Mouse (Mus musculus) MEL (cell line): ENCODE results near the gene Klhl30. TPM values are rescaled to one million over a fixed set of nuclear protein-coding genes. Genes with fewer than 3 reads are reported as not detected.
A peak's percentile ranks its signal among the peaks of the same experiment; 100 is the strongest.

Experiments used
- DNase-seq: peaks from one replicate; pipeline ENCODE4 v3.0.0; 2011; ENCODE audit warnings: low read depth, low spot score
- H3K27ac ChIP-seq: 2 replicates; pipeline ENCODE4 v1.5.1; 2012; ENCODE audit warnings: low read depth, mild to moderate bottlenecking, control low read depth, low read length, moderate library complexity; ENCODE audit not compliant: control insufficient read depth
- H3K27me3 ChIP-seq, 2 experiments: fragments of 150-350 bp in 1 of 2; sonication (generic) in 1 of 2; 2 replicates each; pipeline ENCODE4 v1.6.1; 2012; ENCODE audit warnings: low read length in 2 of 2, mild to moderate bottlenecking in 2 of 2, improper control_type of control experiment in 1 of 2, moderate library complexity in 1 of 2; ENCODE audit not compliant: insufficient read depth in 2 of 2, control insufficient read depth in 1 of 2
- H3K36me3 ChIP-seq, 2 experiments: 2 replicates each; pipeline ENCODE4 v1.6.1; 2012 to 2014; ENCODE audit warnings: low read length in 2 of 2, improper control_type of control experiment in 1 of 2, inconsistent platforms in 1 of 2, mild to moderate bottlenecking in 1 of 2; ENCODE audit not compliant: insufficient read depth in 2 of 2, control insufficient read depth in 1 of 2
- H3K4me1 ChIP-seq, 2 experiments: fragments of 150-350 bp in 1 of 2; sonication (generic) in 1 of 2; 2 replicates each; pipeline ENCODE4 v1.6.1; 2012; ENCODE audit warnings: low read length in 2 of 2, improper control_type of control experiment in 1 of 2, mild to moderate bottlenecking in 1 of 2; ENCODE audit not compliant: insufficient read depth in 2 of 2, control insufficient read depth in 1 of 2
- H3K4me3 ChIP-seq, 2 experiments: fragments of 150-350 bp in 1 of 2; sonication (generic) in 1 of 2; 2 replicates each; pipeline ENCODE4 v1.5.1; 2012; ENCODE audit warnings: low read depth in 2 of 2, low read length in 2 of 2, mild to moderate bottlenecking in 2 of 2, moderate library complexity in 2 of 2, control low read depth in 1 of 2, improper control_type of control experiment in 1 of 2; ENCODE audit not compliant: control insufficient read depth in 1 of 2, insufficient read depth in 1 of 2
- H3K79me2 ChIP-seq: 2 replicates; pipeline ENCODE4 v1.6.1; 2012; ENCODE audit warnings: mild to moderate bottlenecking, low read length, moderate library complexity; ENCODE audit not compliant: control insufficient read depth, poor library complexity, insufficient read depth
- H3K9ac ChIP-seq: 2 replicates; pipeline ENCODE4 v1.6.1; 2012; ENCODE audit warnings: low read depth, mild to moderate bottlenecking, control low read depth, low read length, moderate library complexity; ENCODE audit not compliant: control insufficient read depth, poor library complexity, severe bottlenecking
- H3K9me3 ChIP-seq: fragments of 150-350 bp; sonication (generic); replicated peaks from 2 replicates; pipeline ENCODE4 v1.6.1; 2012; ENCODE audit warnings: mild to moderate bottlenecking, low read length, improper control_type of control experiment, moderate library complexity; ENCODE audit not compliant: insufficient read depth
- BHLHE40 ChIP-seq: IDR thresholded peaks from 2 replicates; pipeline ENCODE4 v1.6.1; 2012; ENCODE audit warnings: low read depth, mild to moderate bottlenecking, inconsistent platforms, low read length, improper control_type of control experiment, borderline replicate concordance
- CHD1 ChIP-seq: IDR thresholded peaks from 2 replicates; pipeline ENCODE4 v1.6.1; 2012; ENCODE audit warnings: low read depth, mild to moderate bottlenecking, inconsistent platforms, low read length, improper control_type of control experiment
- CTCF ChIP-seq, 3 experiments: IDR thresholded peaks in 2 of 3; conservative IDR thresholded peaks in 1 of 3; 2 replicates each; pipeline ENCODE4 v1.5.1; 2011 to 2012; ENCODE audit warnings: low read length in 3 of 3, low read depth in 2 of 3, mild to moderate bottlenecking in 2 of 3, improper control_type of control experiment in 1 of 3, inconsistent platforms in 1 of 3, mixed read lengths in 1 of 3, moderate library complexity in 1 of 3; ENCODE audit not compliant: control insufficient read depth in 1 of 3, insufficient read depth in 1 of 3, poor library complexity in 1 of 3, severe bottlenecking in 1 of 3
- EP300 ChIP-seq, 2 experiments: IDR thresholded peaks; 2 replicates each; pipeline ENCODE4 v1.6.1; 2011; ENCODE audit warnings: improper control_type of control experiment in 2 of 2, low read length in 2 of 2, low read depth in 1 of 2, mild to moderate bottlenecking in 1 of 2
- GABPA ChIP-seq: IDR thresholded peaks from 2 replicates; pipeline ENCODE4 v1.6.1; 2012; ENCODE audit warnings: low read depth, mild to moderate bottlenecking, inconsistent platforms, low read length, improper control_type of control experiment, moderate library complexity
- GATA1 ChIP-seq: IDR thresholded peaks from 2 replicates; pipeline ENCODE4 v1.6.1; 2011; ENCODE audit warnings: low read depth, low read length, improper control_type of control experiment
- MEF2A ChIP-seq: IDR thresholded peaks from 2 replicates; pipeline ENCODE4 v1.6.1; 2014; ENCODE audit warnings: low read depth, mild to moderate bottlenecking, inconsistent platforms, low read length, improper control_type of control experiment; ENCODE audit not compliant: poor library complexity, insufficient replicate concordance, severe bottlenecking; ENCODE audit errors: extremely low read depth
- MYB ChIP-seq: IDR thresholded peaks from 2 replicates; pipeline ENCODE4 v1.6.1; 2011; ENCODE audit warnings: mild to moderate bottlenecking, low read depth, low read length, improper control_type of control experiment
- MYC ChIP-seq: IDR thresholded peaks from 2 replicates; pipeline ENCODE4 v1.6.1; 2011; ENCODE audit warnings: low read depth, mild to moderate bottlenecking, low read length, improper control_type of control experiment, moderate library complexity
- NELFE ChIP-seq: IDR thresholded peaks from 2 replicates; pipeline ENCODE4 v1.6.1; 2011; ENCODE audit warnings: low read depth, low read length, improper control_type of control experiment
- POLR2A ChIP-seq, 2 experiments: IDR thresholded peaks; 2 replicates each; pipeline ENCODE4 v1.6.1; 2011 to 2012; ENCODE audit warnings: low read length in 2 of 2, mild to moderate bottlenecking in 2 of 2, control low read depth in 1 of 2, improper control_type of control experiment in 1 of 2, low read depth in 1 of 2, moderate library complexity in 1 of 2; ENCODE audit not compliant: control insufficient read depth in 1 of 2, insufficient read depth in 1 of 2, poor library complexity in 1 of 2
- POLR2AphosphoS5 ChIP-seq: IDR thresholded peaks from 2 replicates; pipeline ENCODE4 v1.6.1; 2012; ENCODE audit warnings: low read depth, borderline replicate concordance, mild to moderate bottlenecking, inconsistent platforms, low read length, moderate library complexity, mixed read lengths
- RAD21 ChIP-seq: IDR thresholded peaks from 2 replicates; pipeline ENCODE4 v1.6.1; 2011; ENCODE audit warnings: mild to moderate bottlenecking, low read depth, low read length, improper control_type of control experiment
- RCOR1 ChIP-seq: IDR thresholded peaks from 2 replicates; pipeline ENCODE4 v1.6.1; 2012; ENCODE audit warnings: low read depth, mild to moderate bottlenecking, inconsistent platforms, low read length, improper control_type of control experiment
- SIN3A ChIP-seq: IDR thresholded peaks from 2 replicates; pipeline ENCODE4 v1.6.1; 2012; ENCODE audit warnings: low read length, improper control_type of control experiment, inconsistent platforms
- TAL1 ChIP-seq: IDR thresholded peaks from 2 replicates; pipeline ENCODE4 v1.6.1; 2012; ENCODE audit warnings: mild to moderate bottlenecking, inconsistent platforms, low read length, moderate library complexity, mixed read lengths
- USF1 ChIP-seq: IDR thresholded peaks from 2 replicates; pipeline ENCODE4 v1.6.1; 2014; ENCODE audit warnings: low read depth, mild to moderate bottlenecking, inconsistent platforms, low read length, improper control_type of control experiment, moderate library complexity
- USF2 ChIP-seq, 2 experiments: IDR thresholded peaks; 2 replicates each; pipeline ENCODE4 v1.6.1; 2011 to 2012; ENCODE audit warnings: improper control_type of control experiment in 2 of 2, low read length in 2 of 2, borderline replicate concordance in 1 of 2, inconsistent platforms in 1 of 2, low read depth in 1 of 2, mild to moderate bottlenecking in 1 of 2; ENCODE audit not compliant: insufficient read depth in 1 of 2
- ZC3H11A ChIP-seq: IDR thresholded peaks from 2 replicates; pipeline ENCODE4 v1.6.1; 2012; ENCODE audit warnings: low read depth, mild to moderate bottlenecking, inconsistent platforms, low read length, improper control_type of control experiment
- ZKSCAN1 ChIP-seq: IDR thresholded peaks from 2 replicates; pipeline ENCODE4 v1.6.1; 2012; ENCODE audit warnings: low read depth, mild to moderate bottlenecking, inconsistent platforms, low read length, improper control_type of control experiment, moderate library complexity
- ZMIZ1 ChIP-seq: IDR thresholded peaks from 2 replicates; pipeline ENCODE4 v1.6.1; 2012; ENCODE audit warnings: low read depth, mild to moderate bottlenecking, inconsistent platforms, low read length, improper control_type of control experiment, moderate library complexity
- polyA plus RNA-seq, 2 experiments: library from polyadenylated mRNA; stranded (reverse) in 1 of 2; unstranded in 1 of 2; fragments of >175 nt in 1 of 2; fragments of >200 nt in 1 of 2; gene quantifications; 2 replicates each; pipeline versions ENCODE4 v1.2.1 to v1.2.4; 2012; ENCODE audit warnings: low replicate concordance in 2 of 2, low read depth in 1 of 2; ENCODE audit not compliant: insufficient read length in 2 of 2, insufficient read depth in 1 of 2, missing spikeins in 1 of 2
- total RNA-seq: library from RNA; depleted of rRNA; stranded (reverse); fragments of 300-350 nt; gene quantifications from 2 replicates; pipeline ENCODE4 v1.2.3, GENCODE M21; 2012

The Klhl30 gene
- total and polyA plus RNA-seq, 3 experiments = not detected

GRCm38 (mm10) chr1:91370055-91370454, 19.2 kb downstream of the Klhl30 start:
- TF ChIP-seq BHLHE40 (no peak), EP300 (IDR thresholded peaks at IDR 0.05; ENCODE audit: low read depth in 1 of 2, low read length in 2 of 2) (no peak), MEF2A (no peak), ZMIZ1 (no peak), POLR2A (IDR thresholded peaks at IDR 0.05; ENCODE audit: control insufficient read depth in 1 of 2, insufficient read depth in 1 of 2, low read depth in 1 of 2, low read length in 2 of 2, poor library complexity in 1 of 2) (no peak), MYC (no peak), TAL1 (no peak), MYB (no peak), ZKSCAN1 (no peak), ZC3H11A (no peak), USF1 (no peak), RCOR1 (no peak), CHD1 (no peak), RAD21 (no peak), CTCF (IDR thresholded peaks at IDR 0.05 in 2 of 3, conservative IDR thresholded peaks at IDR 0.05 in 1 of 3; ENCODE audit: control insufficient read depth in 1 of 3, insufficient read depth in 1 of 3, low read depth in 2 of 3, low read length in 3 of 3, poor library complexity in 1 of 3, severe bottlenecking in 1 of 3) (no peak), POLR2AphosphoS5 (no peak)
- Histone ChIP-seq H3K9me3 (no peaks in the 10 kb centered on the region), H3K4me1 (peaks cover 0 to 13% of the 10 kb centered on the region in 2 experiments; a peak in 2 of 4 replicates), H3K9ac (no peak overlapping the region), H3K36me3 (peaks cover 0 to 6% of the 10 kb centered on the region in 2 experiments; a peak in 1 of 4 replicates), H3K4me3 (no peak overlapping the region), H3K27ac (no peak overlapping the region), H3K79me2 (peaks cover 4% of the 10 kb centered on the region), H3K27me3 (no peaks in the 10 kb centered on the region)
- DNase-seq = no peak

- no peak overlapping the region for H3K4me3 ChIP-seq
- no peaks in the 10 kb centered on the region for H3K9me3 ChIP-seq
- peaks cover 4% of the 10 kb centered on the region in 2 experiments; a peak in 3 of 4 replicates for H3K36me3 ChIP-seq
- no peak overlapping the region for H3K27ac ChIP-seq
- TF ChIP-seq POLR2A (IDR thresholded peaks at IDR 0.05; ENCODE audit: control insufficient read depth in 1 of 2, insufficient read depth in 1 of 2, low read depth in 1 of 2, low read length in 2 of 2, poor library complexity in 1 of 2) = no peak
- TF ChIP-seq SIN3A = no peak
- TF ChIP-seq EP300 (IDR thresholded peaks at IDR 0.05; ENCODE audit: low read depth in 1 of 2, low read length in 2 of 2) = peak in 1 of 2 experiments; percentile 44; a peak in 1 of 4 replicates
- peak; percentile 32; the same call in 1 of the 2 replicates for TF ChIP-seq GATA1
- no peak for TF ChIP-seq GABPA
- TF ChIP-seq ZMIZ1 = no peak
- TF ChIP-seq NELFE = no peak
- TF ChIP-seq USF2 (IDR thresholded peaks at IDR 0.05; ENCODE audit: borderline replicate concordance in 1 of 2, insufficient read depth in 1 of 2, low read depth in 1 of 2, low read length in 2 of 2) = no peak
- TF ChIP-seq, all 39 proteins: peak for 2
- Histone ChIP-seq H3K4me1 (0 out of 4 replicates have a peak, but pooled peaks cover 0 to 4% of the 10 kb centered on the region in 2 experiments), H3K9ac (no peak overlapping the region), H3K79me2 (no peaks in the 10 kb centered on the region), H3K27me3 (no peaks in the 10 kb centered on the region)
- DNase-seq = no peak
Measured at GRCm38 (mm10) chr1:91373414-91373835, 22.6 kb downstream of the Klhl30 start.
